Mouse (Mus musculus) hematopoietic stem cell, adult 5-6 weeks (primary cell): Measurements from ENCODE around the gene Zfp972. TPM values are rescaled to one million over a fixed set of nuclear protein-coding genes. Genes with fewer than 3 reads are reported as not detected.
"Not testable (repeated sequence)": the region's sequence is repeated elsewhere in the genome, so short reads cannot be mapped to it uniquely, and the experiment has no call there.

Experiments
- ATAC-seq, 2 experiments: fragments of 125-278 bp in 1 of 2; replicated peaks in 1 of 2; 2 replicates each; pipeline ENCODE4 v1.8.0; 2016 to 2017; ENCODE audit warnings: inconsistent platforms in 2 of 2, mild to moderate bottlenecking in 2 of 2, moderate number of reproducible peaks in 2 of 2, low read depth in 1 of 2, moderate TSS enrichment in 1 of 2; ENCODE audit not compliant: low FRiP score in 2 of 2, poor library complexity in 2 of 2, severe bottlenecking in 2 of 2, insufficient read depth in 1 of 2, low TSS enrichment in 1 of 2
- total RNA-seq: library from RNA; stranded (forward); fragments of 172-1452, 232-1000 nt; gene quantifications from 2 replicates; pipeline ENCODE4 v1.2.3, GENCODE M21; 2017

Zfp972 gene
- total RNA-seq, result 0.35 and 5.2 TPM in 2 replicates

GRCm38 (mm10) chr2:177925563-177926103, at the start of gene Zfp972:
Gene Zfp972, minus strand, starts transcription at chr2:177925613.
- not testable (repeated sequence) for ATAC-seq

- ATAC-seq, result not testable (repeated sequence)
These were observed 49.4 kb upstream of the Zfp972 start for GRCm38 (mm10) chr2:177974814-177975213.

- not testable (repeated sequence) for ATAC-seq
These were observed 31.7 kb upstream of the Zfp972 start, which contains the start of gene Gm14326 for GRCm38 (mm10) chr2:177957145-177957544. Gene Gm14326, minus strand, starts transcription at chr2:177957297.

- ATAC-seq, result not testable (repeated sequence)
These were observed 31.3 kb upstream of the Zfp972 start for GRCm38 (mm10) chr2:177956734-177957133.

GRCm38 (mm10) chr2:177903276-177903675, 22.1 kb downstream of the Zfp972 start:
- not testable (repeated sequence) for ATAC-seq

- not testable (repeated sequence) for ATAC-seq
These were observed 27.2 kb downstream of the Zfp972 start for GRCm38 (mm10) chr2:177898171-177898570.

GRCm38 (mm10) chr2:177897046-177897578, 28.3 kb downstream of the Zfp972 start, which contains the start of gene Gm14327:
Gene Gm14327, plus strand, starts transcription at chr2:177897096.
- not testable (repeated sequence) for ATAC-seq

GRCm38 (mm10) chr2:177887743-177888142, 37.7 kb downstream of the Zfp972 start:
- not testable (repeated sequence) for ATAC-seq

GRCm38 (mm10) chr2:177862254-177862653, 63.2 kb downstream of the Zfp972 start:
- not testable (repeated sequence) for ATAC-seq

Other genes with a start within 250 kb of the Zfp972 start
- 5.9 TPM in 1 of 2 replicates, not detected in the other for gene Gm14322, start 166.3 kb downstream of the Zfp972 start, total RNA-seq
- 52.9 and 88.9 TPM in 2 replicates for gene Gm14325, start 85.3 kb downstream of the Zfp972 start, total RNA-seq
- 1.3 and 1.7 TPM in 2 replicates for gene Gm14327, start 28.5 kb downstream of the Zfp972 start, total RNA-seq
- 11.1 and 18.1 TPM in 2 replicates for gene Gm14326, start 31.7 kb upstream of the Zfp972 start, total RNA-seq
- gene Zfp971, start 97.7 kb upstream of the Zfp972 start, total RNA-seq, result 33.7 and 42.2 TPM in 2 replicates
- 23.8 and 27.9 TPM in 2 replicates for gene Zfp931, start 152.9 kb upstream of the Zfp972 start, total RNA-seq
- not detected in 2 replicates for gene Phactr3, start 193.4 kb upstream of the Zfp972 start, total RNA-seq